Mouse (Mus musculus) splenic B cell, adult 2 months (primary cell): ENCODE data around the gene Dbp.

Experiments used
- DNase-seq: peaks from one replicate; pipeline ENCODE4 v3.0.0-alpha.2; 2011; ENCODE audit warnings: low read depth, low spot score
- H3K27me3 ChIP-seq: 2 replicates; pipeline ENCODE4 v1.6.1; 2012; ENCODE audit warnings: mild to moderate bottlenecking, low read length, moderate library complexity, mixed read lengths; ENCODE audit not compliant: control insufficient read depth, poor library complexity, insufficient read depth, severe bottlenecking
- H3K36me3 ChIP-seq: 2 replicates; pipeline ENCODE4 v1.6.1; 2012; ENCODE audit warnings: mild to moderate bottlenecking, low read length, moderate library complexity, mixed read lengths; ENCODE audit not compliant: control insufficient read depth, poor library complexity, insufficient read depth, severe bottlenecking

Gene Dbp

GRCm38 (mm10) chr7:45744387-45744786, 39.5 kb downstream of the Dbp start:
- Histone ChIP-seq H3K27me3 (no peaks in the 10 kb centered on the region), H3K36me3 (no peaks in the 10 kb centered on the region)
- DNase-seq, result peak; percentile 79

- DNase-seq, result peak; percentile 43
- H3K27me3 ChIP-seq, result no peaks in the 10 kb centered on the region
- H3K36me3 ChIP-seq, result no peaks in the 10 kb centered on the region
These were observed 41.6 kb downstream of the Dbp start for GRCm38 (mm10) chr7:45746518-45746917.

GRCm38 (mm10) chr7:45747450-45747849, 42.6 kb downstream of the Dbp start:
- no peak for DNase-seq
- Histone ChIP-seq H3K27me3 (no peaks in the 10 kb centered on the region), H3K36me3 (no peaks in the 10 kb centered on the region)

GRCm38 (mm10) chr7:45748110-45748509, 43.2 kb downstream of the Dbp start:
- H3K36me3 ChIP-seq, result no peaks in the 10 kb centered on the region
- H3K27me3 ChIP-seq, result no peaks in the 10 kb centered on the region
- no peak for DNase-seq

- no peaks in the 10 kb centered on the region for H3K36me3 ChIP-seq
- no peak for DNase-seq
- H3K27me3 ChIP-seq, result no peaks in the 10 kb centered on the region
These were observed 44.5 kb downstream of the Dbp start for GRCm38 (mm10) chr7:45749401-45749800.

GRCm38 (mm10) chr7:45750162-45750561, 45.3 kb downstream of the Dbp start:
- no peaks in the 10 kb centered on the region for H3K36me3 ChIP-seq
- no peaks in the 10 kb centered on the region for H3K27me3 ChIP-seq
- DNase-seq, result no peak

- no peak for DNase-seq
- H3K27me3 ChIP-seq, result no peaks in the 10 kb centered on the region
These were observed 50.8 kb downstream of the Dbp start for GRCm38 (mm10) chr7:45755703-45756102.

GRCm38 (mm10) chr7:45759400-45759799, 54.5 kb downstream of the Dbp start:
- no peak for DNase-seq
- Histone ChIP-seq H3K36me3 (no peaks in the 10 kb centered on the region), H3K27me3 (no peaks in the 10 kb centered on the region)

More at GRCm38 (mm10) chr7:45755703-45756102, 50.8 kb downstream of the Dbp start:
- H3K36me3 ChIP-seq, result no peaks in the 10 kb centered on the region
